Mouse (Mus musculus) hindbrain, embryonic 15.5 days (tissue): ENCODE measurements around the gene Eif2ak3. TPM values are rescaled to one million over a fixed set of nuclear protein-coding genes. Genes with fewer than 3 reads are reported as not detected.

Experiments used
- ATAC-seq: fragments of 200-750 bp; cut with Nextera tagmentation; 2 replicates; pipeline ENCODE4 v1.8.0; 2017; ENCODE audit warnings: low read depth, moderate number of reproducible peaks, moderate TSS enrichment; ENCODE audit not compliant: low FRiP score
- H3K27ac ChIP-seq: fragments of 300-500 bp; sonication (generic); replicated peaks from 2 replicates; pipeline ENCODE4 v1.5.1; 2015; ENCODE audit warnings: mild to moderate bottlenecking, inconsistent platforms
- H3K27me3 ChIP-seq: fragments of 300-500 bp; sonication (generic); 2 replicates; pipeline ENCODE4 v1.6.1; 2015; ENCODE audit warnings: control low read depth, inconsistent platforms
- H3K36me3 ChIP-seq: fragments of 300-500 bp; sonication (generic); 2 replicates; pipeline ENCODE4 v1.6.1; 2015; ENCODE audit warnings: control low read depth, inconsistent platforms
- H3K4me1 ChIP-seq: fragments of 300-500 bp; sonication (generic); replicated peaks from 2 replicates; pipeline ENCODE4 v1.6.1; 2015; ENCODE audit warnings: control low read depth, inconsistent platforms
- H3K4me2 ChIP-seq: fragments of 300-500 bp; sonication (generic); 2 replicates; pipeline ENCODE4 v1.6.1; 2015; ENCODE audit warnings: moderate library complexity, mild to moderate bottlenecking, inconsistent platforms
- H3K4me3 ChIP-seq: fragments of 300-500 bp; sonication (generic); 2 replicates; pipeline ENCODE4 v1.5.1; 2015; ENCODE audit warnings: mild to moderate bottlenecking, inconsistent platforms
- H3K9ac ChIP-seq: fragments of 300-500 bp; sonication (generic); 2 replicates; pipeline ENCODE4 v1.6.1; 2015; ENCODE audit warnings: inconsistent platforms
- H3K9me3 ChIP-seq: fragments of 300-500 bp; sonication (generic); 2 replicates; pipeline ENCODE4 v1.6.1; 2016; ENCODE audit warnings: control low read depth, inconsistent platforms
- WGBS: fragments of 180-500 bp; shearing (Covaris S2); methylation state at CpG from one replicate; pipeline ENCODE4 v1.1.7; 2015; 5-methylcytosine and 5-hydroxymethylcytosine counted together
- polyA plus RNA-seq: library from polyadenylated mRNA; unstranded; fragments of >200 nt; fragmentation: Nextera tagmentation; extraction: Ambion mirVana; gene quantifications from 2 replicates; pipeline ENCODE4 v1.2.1, GENCODE M21; 2015

Gene Eif2ak3
- polyA plus RNA-seq, 1 experiment from 2014 or later, result 12.4 TPM

DNA sequence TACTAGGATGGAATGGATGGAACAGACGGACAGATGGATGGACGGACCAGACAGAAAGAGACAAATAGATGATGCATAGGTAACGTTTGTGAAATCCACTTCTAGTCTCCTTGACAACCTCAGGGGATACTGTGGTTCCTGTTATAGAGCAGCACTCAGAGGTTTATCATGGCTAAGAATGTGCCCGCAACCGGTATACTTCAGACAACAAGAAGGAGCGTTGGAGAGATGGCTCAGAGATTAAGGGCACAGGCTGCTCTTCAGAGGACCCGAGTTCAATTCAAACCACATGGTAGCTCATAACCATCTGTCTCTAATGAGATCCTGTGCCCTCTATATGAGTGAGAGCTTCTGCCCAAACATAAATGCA lies 68.1 kb downstream of the Eif2ak3 start:
- no peaks in the 10 kb centered on the region for H3K27me3 ChIP-seq
- H3K36me3 ChIP-seq, result no peaks in the 10 kb centered on the region
- no peak; the same call in 1 of the 2 replicates for ATAC-seq
- H3K4me3 ChIP-seq, result peak overlapping the region; percentile 16; the same call in 1 of the 2 replicates
- no peak overlapping the region for H3K9ac ChIP-seq
- H3K27ac ChIP-seq, result no peak overlapping the region
- H3K4me1 ChIP-seq, result no peaks in the 10 kb centered on the region
- H3K9me3 ChIP-seq, result no peaks in the 10 kb centered on the region
- 66% methylated on average over 7 of the region's 7 CpGs for WGBS
- peak overlapping the region; percentile 50 for H3K4me2 ChIP-seq

DNA sequence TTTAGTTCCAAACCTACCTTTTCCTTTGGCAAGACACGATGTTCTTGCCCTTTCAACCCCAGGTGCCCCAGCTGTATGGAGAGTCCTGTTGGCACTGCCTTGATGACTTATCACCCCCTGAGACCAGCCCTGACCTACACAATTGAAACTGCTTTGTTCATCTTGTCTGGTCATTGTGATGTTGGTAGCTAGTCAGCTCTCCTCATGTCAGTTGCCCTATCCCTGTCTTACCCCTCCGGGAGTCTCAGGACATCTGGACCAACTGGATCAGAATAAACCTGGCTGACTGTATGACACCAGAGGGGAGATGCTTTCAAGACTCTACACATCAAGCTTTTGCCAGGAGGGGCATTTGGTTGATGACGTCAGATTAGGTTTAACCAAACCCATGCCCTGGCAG lies 74.5 kb downstream of the Eif2ak3 start, which contains the start of gene Tex37:
Gene Tex37 (minus strand): TSS at position 101 of the 400 bp plus-strand sequence.
- no peak within 1 kb of the TSS for H3K4me3 ChIP-seq
- H3K9ac ChIP-seq, result no peak within 1 kb of the TSS
- no peak within 1 kb of the TSS for H3K27ac ChIP-seq
- 84% methylated on average over 3 of the region's 3 CpGs for WGBS
- H3K4me2 ChIP-seq, result no peak within 1 kb of the TSS
- no peaks in the 10 kb centered on the region for H3K9me3 ChIP-seq
- no peaks in the 10 kb centered on the region for H3K27me3 ChIP-seq
- H3K4me1 ChIP-seq, result peaks cover 9% of the 10 kb centered on the region
- H3K36me3 ChIP-seq, result no peaks in the 10 kb centered on the region
- ATAC-seq, result no peak

DNA sequence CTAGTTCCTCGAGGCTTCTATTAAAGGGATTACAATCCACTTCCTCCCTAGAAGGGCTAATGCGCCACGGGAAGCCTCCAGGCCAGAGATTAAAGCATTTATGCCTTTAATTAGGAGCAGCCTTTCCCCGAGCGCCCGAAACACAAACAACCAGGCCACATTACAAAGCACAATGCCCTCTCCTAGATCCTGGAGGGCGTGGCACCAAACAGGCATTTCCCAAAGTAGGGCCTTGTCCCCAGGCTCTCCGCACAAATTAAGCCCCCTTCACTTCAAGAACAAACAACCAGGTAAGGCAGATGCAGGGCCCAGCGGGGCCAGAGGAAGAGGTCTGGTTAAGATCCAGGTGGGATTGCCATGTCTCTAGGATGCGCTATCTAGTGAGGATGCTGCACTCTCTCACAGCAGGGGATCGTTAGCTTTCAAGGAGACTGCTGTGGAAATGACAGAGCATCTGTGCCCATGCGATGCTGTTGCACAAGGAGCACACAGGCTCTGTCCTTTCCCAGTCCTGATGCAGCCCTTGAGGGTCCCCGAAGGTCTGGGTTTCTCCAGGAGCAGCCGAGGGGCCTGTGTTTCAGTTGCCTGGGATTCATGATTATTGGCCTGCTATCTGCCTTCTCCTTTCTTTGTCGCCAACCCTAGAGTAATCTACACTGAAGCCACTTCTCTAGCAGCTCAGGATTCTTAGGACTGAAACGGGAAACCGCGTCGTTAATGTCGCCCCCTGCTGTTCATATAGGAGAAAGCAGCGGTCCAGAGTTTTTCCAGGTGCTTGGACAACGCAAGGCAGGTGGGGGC lies 77.2 kb downstream of the Eif2ak3 start:
- Histone ChIP-seq H3K36me3 (no peaks in the 10 kb centered on the region), H3K27ac (peak overlapping the region; percentile 77), H3K4me3 (peak overlapping the region; percentile 26), H3K9me3 (no peaks in the 10 kb centered on the region), H3K4me1 (peaks cover 9% of the 10 kb centered on the region), H3K4me2 (peak overlapping the region; percentile 54), H3K9ac (peak overlapping the region; percentile 50), H3K27me3 (no peaks in the 10 kb centered on the region)
- ATAC-seq, result peak; percentile 87
- 6% methylated on average over 22 of the region's 22 CpGs for WGBS

DNA sequence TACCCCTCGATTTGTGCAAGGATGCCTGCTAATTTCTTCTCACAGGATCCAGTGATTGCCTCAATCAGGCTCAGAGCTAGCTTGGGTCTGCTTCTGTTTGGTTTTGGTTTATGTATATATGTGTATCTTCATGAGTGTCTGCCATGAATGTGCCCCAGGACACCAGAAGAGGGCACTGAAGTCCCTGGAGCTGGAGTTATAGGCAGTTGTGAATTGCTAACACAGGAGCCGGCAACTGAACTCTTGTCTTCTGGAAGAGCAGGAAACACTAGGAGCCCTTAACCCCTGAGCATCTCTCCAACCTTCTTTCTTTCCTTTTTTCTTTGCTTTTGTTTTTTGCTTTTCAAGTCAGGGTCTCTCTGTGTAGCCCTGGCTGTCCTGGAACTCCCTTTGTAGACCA lies 87.5 kb downstream of the Eif2ak3 start:
- WGBS, result 93% methylated on average over 2 of the region's 2 CpGs
- H3K27ac ChIP-seq, result no peak overlapping the region
- ATAC-seq, result no peak
- no peak overlapping the region for H3K4me2 ChIP-seq
- no peak overlapping the region for H3K4me3 ChIP-seq
- H3K27me3 ChIP-seq, result no peaks in the 10 kb centered on the region
- no peak overlapping the region for H3K9ac ChIP-seq
- H3K9me3 ChIP-seq, result no peaks in the 10 kb centered on the region
- H3K36me3 ChIP-seq, result no peaks in the 10 kb centered on the region
- H3K4me1 ChIP-seq, result no peaks in the 10 kb centered on the region

DNA sequence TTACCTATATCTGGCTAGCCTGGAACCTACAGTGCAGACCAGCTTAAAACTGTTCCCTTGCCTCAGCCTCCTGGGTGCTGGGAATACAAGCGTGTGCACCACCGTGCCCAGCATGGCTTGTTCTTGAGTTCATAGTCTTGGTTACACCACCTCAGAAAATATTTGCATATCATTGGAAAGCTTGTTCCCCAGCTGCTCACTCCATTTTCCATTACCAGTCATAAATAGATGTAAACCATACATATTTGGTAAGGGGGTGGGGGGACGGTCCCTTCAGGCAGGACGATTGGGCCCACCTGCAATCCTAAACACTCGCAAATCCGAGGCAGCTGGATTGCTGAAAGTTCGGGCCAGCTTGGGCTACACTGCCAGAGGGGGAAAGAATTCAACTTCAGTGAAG lies 109.0 kb downstream of the Eif2ak3 start:
- Histone ChIP-seq H3K4me2 (no peak overlapping the region), H3K36me3 (no peaks in the 10 kb centered on the region), H3K4me1 (peaks cover 13% of the 10 kb centered on the region), H3K27ac (no peak overlapping the region), H3K9me3 (no peaks in the 10 kb centered on the region), H3K27me3 (peaks cover 45% of the 10 kb centered on the region), H3K4me3 (no peak overlapping the region), H3K9ac (no peak overlapping the region)
- ATAC-seq, result no peak
- 78% methylated on average over 7 of the region's 7 CpGs for WGBS

DNA sequence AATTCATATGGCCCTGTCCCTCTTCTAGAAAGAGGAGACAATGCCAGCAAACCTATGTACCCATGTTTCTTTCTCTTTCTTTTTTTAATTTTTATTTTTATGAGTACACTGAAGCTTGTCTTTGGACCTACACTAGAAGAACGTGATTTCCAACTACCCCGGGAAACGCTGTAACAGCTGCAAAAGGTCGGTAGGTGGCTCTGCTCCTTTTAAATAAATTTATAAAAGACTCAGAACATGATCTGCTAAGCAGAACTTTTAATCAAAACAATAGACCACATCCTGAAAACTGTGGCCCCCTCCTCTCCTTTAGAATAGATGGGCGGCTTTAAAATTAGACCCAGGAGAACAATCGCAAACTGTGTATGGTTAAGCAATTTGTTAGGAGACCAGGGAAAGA lies 109.7 kb downstream of the Eif2ak3 start:
- H3K27me3 ChIP-seq, result peaks cover 52% of the 10 kb centered on the region
- H3K4me3 ChIP-seq, result no peak overlapping the region
- no peaks in the 10 kb centered on the region for H3K9me3 ChIP-seq
- WGBS, result 13% methylated on average over 6 of the region's 6 CpGs
- H3K4me1 ChIP-seq, result peaks cover 13% of the 10 kb centered on the region
- H3K36me3 ChIP-seq, result no peaks in the 10 kb centered on the region
- no peak overlapping the region for H3K27ac ChIP-seq
- no peak for ATAC-seq
- no peak overlapping the region for H3K4me2 ChIP-seq
- no peak overlapping the region for H3K9ac ChIP-seq

Other genes with a start within 250 kb of the Eif2ak3 start
- 2.8 and 3.1 TPM in 2 replicates for gene Rpia, start 52.3 kb upstream of the Eif2ak3 start, polyA plus RNA-seq
- not detected in 2 replicates for gene Tex37, start 74.4 kb downstream of the Eif2ak3 start, polyA plus RNA-seq
- gene Foxi3, start 112.0 kb downstream of the Eif2ak3 start, polyA plus RNA-seq, result not detected in 2 replicates